Mouse (Mus musculus): ENCODE results near the gene Tgfbr3. TPM values are rescaled to one million over a fixed set of nuclear protein-coding genes. Genes with fewer than 3 reads are reported as not detected.

Tgfbr3 gene
- polyA plus RNA-seq, 1 experiment from 2014 or later: 23.8 TPM

- DNase-seq (peak; percentile 51), ATAC-seq (ENCODE audit: insufficient read depth) (peak; percentile 54; the same call in 1 of the 2 replicates)
- Histone ChIP-seq H3K27me3 (ENCODE audit: insufficient read depth, low read length) (no peaks in the 10 kb centered on the region), H3K4me3 (ENCODE audit: low read depth, low read length) (no peak overlapping the region), H3K9me3 (ENCODE audit: low read depth, low read length) (no peaks in the 10 kb centered on the region), H3K36me3 (ENCODE audit: insufficient read depth) (no peaks in the 10 kb centered on the region; the same call in 1 of the 2 replicates), H3K4me1 (ENCODE audit: insufficient read depth) (peaks cover 50% of the 10 kb centered on the region), H3K27ac (ENCODE audit: low read depth) (peak overlapping the region; percentile 28; the same call in 1 of the 2 replicates), H3K4me2 (no peak overlapping the region), H3K9ac (no peak overlapping the region)
- no peak for TF ChIP-seq CTCF (IDR thresholded peaks at IDR 0.05; ENCODE audit: low read depth)
- 58% methylated on average over 10 of the region's 10 CpGs for WGBS
Measured at GRCm38 (mm10) chr5:107200221-107200635, 89.2 kb downstream of the Tgfbr3 start.

- Histone ChIP-seq H3K9me3 (ENCODE audit: low read depth, low read length) (no peaks in the 10 kb centered on the region), H3K27ac (ENCODE audit: low read depth) (peak overlapping the region; percentile 49; the same call in 1 of the 2 replicates), H3K9ac (no peak overlapping the region), H3K36me3 (ENCODE audit: insufficient read depth) (no peaks in the 10 kb centered on the region; the same call in 1 of the 2 replicates), H3K27me3 (ENCODE audit: insufficient read depth, low read length) (no peaks in the 10 kb centered on the region), H3K4me1 (ENCODE audit: insufficient read depth) (peaks cover 22% of the 10 kb centered on the region), H3K4me3 (ENCODE audit: low read depth, low read length) (no peak overlapping the region), H3K4me2 (no peak overlapping the region)
- 21% methylated on average over 12 of the region's 12 CpGs for WGBS
- ATAC-seq (ENCODE audit: insufficient read depth): no peak; the same call in 1 of the 2 replicates
- no peak for DNase-seq
- no peak for TF ChIP-seq CTCF (IDR thresholded peaks at IDR 0.05; ENCODE audit: low read depth)
Measured at GRCm38 (mm10) chr5:107195751-107196395, 93.6 kb downstream of the Tgfbr3 start.

GRCm38 (mm10) chr5:107193160-107193559, 96.3 kb downstream of the Tgfbr3 start:
- Histone ChIP-seq H3K4me1 (ENCODE audit: insufficient read depth) (peaks cover 13% of the 10 kb centered on the region; the same call in 1 of the 2 replicates), H3K9me3 (ENCODE audit: low read depth, low read length) (no peaks in the 10 kb centered on the region), H3K4me2 (no peak overlapping the region), H3K36me3 (ENCODE audit: insufficient read depth) (no peaks in the 10 kb centered on the region), H3K9ac (no peak overlapping the region), H3K27me3 (ENCODE audit: insufficient read depth, low read length) (no peaks in the 10 kb centered on the region), H3K27ac (ENCODE audit: low read depth) (no peak overlapping the region), H3K4me3 (ENCODE audit: low read depth, low read length) (no peak overlapping the region)
- TF ChIP-seq CTCF (IDR thresholded peaks at IDR 0.05; ENCODE audit: low read depth): no peak
- ATAC-seq (ENCODE audit: insufficient read depth): no peak
- 53% methylated on average over 9 of the region's 9 CpGs for WGBS
- no peak for DNase-seq

- ATAC-seq (ENCODE audit: insufficient read depth): no peak
Measured at GRCm38 (mm10) chr5:107192372-107192771, 97.1 kb downstream of the Tgfbr3 start.

GRCm38 (mm10) chr5:107188551-107188950, 100.9 kb downstream of the Tgfbr3 start:
- no peak overlapping the region for H3K4me3 ChIP-seq (ENCODE audit: low read depth, low read length)
- WGBS: 27% methylated on average over 10 of the region's 10 CpGs
- H3K9me3 ChIP-seq (ENCODE audit: low read depth, low read length): no peaks in the 10 kb centered on the region
- DNase-seq (peak; percentile 87), ATAC-seq (ENCODE audit: insufficient read depth) (peak; percentile 91)
- H3K4me1 ChIP-seq (ENCODE audit: insufficient read depth): peaks cover 7% of the 10 kb centered on the region
- peak overlapping the region; percentile 1; the same call in 1 of the 2 replicates for H3K4me2 ChIP-seq
- no peak for TF ChIP-seq CTCF (IDR thresholded peaks at IDR 0.05; ENCODE audit: low read depth)
- H3K27me3 ChIP-seq (ENCODE audit: insufficient read depth, low read length): no peaks in the 10 kb centered on the region
- no peak overlapping the region for H3K9ac ChIP-seq
- no peaks in the 10 kb centered on the region for H3K36me3 ChIP-seq (ENCODE audit: insufficient read depth)
- peak overlapping the region; percentile 54; the same call in 1 of the 2 replicates for H3K27ac ChIP-seq (ENCODE audit: low read depth)

More at GRCm38 (mm10) chr5:107192372-107192771, 97.1 kb downstream of the Tgfbr3 start:
- Histone ChIP-seq H3K4me1 (ENCODE audit: insufficient read depth) (peaks cover 13% of the 10 kb centered on the region; the same call in 1 of the 2 replicates), H3K27me3 (ENCODE audit: insufficient read depth, low read length) (no peaks in the 10 kb centered on the region), H3K9ac (no peak overlapping the region), H3K4me3 (ENCODE audit: low read depth, low read length) (no peak overlapping the region), H3K36me3 (ENCODE audit: insufficient read depth) (no peaks in the 10 kb centered on the region), H3K4me2 (no peak overlapping the region), H3K27ac (ENCODE audit: low read depth) (no peak overlapping the region), H3K9me3 (ENCODE audit: low read depth, low read length) (no peaks in the 10 kb centered on the region)
- no peak for DNase-seq
- 88% methylated on average over 7 of the region's 7 CpGs for WGBS
- no peak for TF ChIP-seq CTCF (IDR thresholded peaks at IDR 0.05; ENCODE audit: low read depth)

GRCm38 (mm10) chr5:107186206-107186605, 103.2 kb downstream of the Tgfbr3 start:
- no peak overlapping the region for H3K4me3 ChIP-seq (ENCODE audit: low read depth, low read length)
- no peaks in the 10 kb centered on the region for H3K27me3 ChIP-seq (ENCODE audit: insufficient read depth, low read length)
- peaks cover 12% of the 10 kb centered on the region for H3K4me1 ChIP-seq (ENCODE audit: insufficient read depth)
- no peaks in the 10 kb centered on the region for H3K36me3 ChIP-seq (ENCODE audit: insufficient read depth)
- DNase-seq (no peak), ATAC-seq (ENCODE audit: insufficient read depth) (no peak)
- H3K4me2 ChIP-seq: no peak overlapping the region
- TF ChIP-seq CTCF (IDR thresholded peaks at IDR 0.05; ENCODE audit: low read depth): no peak
- no peaks in the 10 kb centered on the region for H3K9me3 ChIP-seq (ENCODE audit: low read depth, low read length)
- H3K9ac ChIP-seq: no peak overlapping the region
- no peak overlapping the region for H3K27ac ChIP-seq (ENCODE audit: low read depth)
- WGBS: 83% methylated on average over 3 of the region's 3 CpGs

- Histone ChIP-seq H3K4me1 (ENCODE audit: insufficient read depth) (peaks cover 15% of the 10 kb centered on the region), H3K36me3 (ENCODE audit: insufficient read depth) (no peaks in the 10 kb centered on the region), H3K9me3 (ENCODE audit: low read depth, low read length) (no peaks in the 10 kb centered on the region), H3K27ac (ENCODE audit: low read depth) (peak overlapping the region; percentile 72), H3K27me3 (ENCODE audit: insufficient read depth, low read length) (no peaks in the 10 kb centered on the region), H3K4me2 (no peak overlapping the region), H3K9ac (no peak overlapping the region), H3K4me3 (ENCODE audit: low read depth, low read length) (no peak overlapping the region)
- no peak for ATAC-seq (ENCODE audit: insufficient read depth)
- DNase-seq: peak; percentile 54
- WGBS: 64% methylated on average over 8 of the region's 8 CpGs
- TF ChIP-seq CTCF (IDR thresholded peaks at IDR 0.05; ENCODE audit: low read depth): no peak
Measured at GRCm38 (mm10) chr5:107184158-107184883, 105.1 kb downstream of the Tgfbr3 start.

Data from lung, embryonic 14.5 days (tissue).